Mouse (Mus musculus): Measurements from ENCODE around the gene Ehf. TPM values are rescaled to one million over a fixed set of nuclear protein-coding genes. Genes with fewer than 3 reads are reported as not detected.

Ehf gene
- total RNA-seq (2021), result not detected
- long read RNA-seq, experiment 1, result 0 reads
- long read RNA-seq, experiment 2, result 0 reads

- no peak for DNase-seq
These were observed at the start of gene Ehf for GRCm38 (mm10) chr2:103303132-103303531. TSS of gene Ehf (minus strand) at chr2:103303278.

- DNase-seq, result peak; percentile 14
These were observed 44.4 kb upstream of the Ehf start for GRCm38 (mm10) chr2:103347417-103347891.

GRCm38 (mm10) chr2:103346751-103347289 lies 43.7 kb upstream of the Ehf start:
- DNase-seq, result no peak

GRCm38 (mm10) chr2:103343611-103344010 lies 40.5 kb upstream of the Ehf start:
- DNase-seq, result no peak

- DNase-seq, result no peak
These were observed 39.0 kb upstream of the Ehf start for GRCm38 (mm10) chr2:103342123-103342522.

- DNase-seq, result no peak
These were observed 38.4 kb upstream of the Ehf start for GRCm38 (mm10) chr2:103341375-103341971.

GRCm38 (mm10) chr2:103338706-103339105 lies 35.6 kb upstream of the Ehf start:
- DNase-seq, result no peak

- DNase-seq, result no peak
These were observed 34.3 kb upstream of the Ehf start for GRCm38 (mm10) chr2:103337370-103337769.

GRCm38 (mm10) chr2:103336621-103337020 lies 33.5 kb upstream of the Ehf start:
- DNase-seq, result no peak

GRCm38 (mm10) chr2:103336000-103336399 lies 32.9 kb upstream of the Ehf start:
- DNase-seq, result no peak

GRCm38 (mm10) chr2:103331666-103332191 lies 28.7 kb upstream of the Ehf start:
- no peak for DNase-seq

- no peak for DNase-seq
These were observed 25.7 kb upstream of the Ehf start for GRCm38 (mm10) chr2:103328731-103329130.

GRCm38 (mm10) chr2:103325301-103326048 lies 22.4 kb upstream of the Ehf start:
- DNase-seq, result no peak

GRCm38 (mm10) chr2:103324320-103324719 lies 21.2 kb upstream of the Ehf start:
- DNase-seq, result no peak

- no peak for DNase-seq
These were observed 19.1 kb upstream of the Ehf start for GRCm38 (mm10) chr2:103322171-103322570.

GRCm38 (mm10) chr2:103321638-103322037 lies 18.6 kb upstream of the Ehf start:
- no peak for DNase-seq

GRCm38 (mm10) chr2:103314002-103314401 lies 10.9 kb upstream of the Ehf start:
- DNase-seq, result no peak

- DNase-seq, result no peak
These were observed 9.6 kb upstream of the Ehf start for GRCm38 (mm10) chr2:103312640-103313039.

- DNase-seq, result no peak
These were observed 7.6 kb upstream of the Ehf start for GRCm38 (mm10) chr2:103310663-103311062.

- no peak for DNase-seq
These were observed 3.6 kb upstream of the Ehf start for GRCm38 (mm10) chr2:103306686-103307085.

- no peak for DNase-seq
These were observed 409 bp downstream of the Ehf start for GRCm38 (mm10) chr2:103302669-103303068.

- no peak for DNase-seq
These were observed 4.2 kb downstream of the Ehf start for GRCm38 (mm10) chr2:103298711-103299463.

Measured in gastrocnemius, postnatal 25 days (tissue).